Mouse (Mus musculus): ENCODE data around the gene Kcnq1.

GRCm38 (mm10) chr7:143466099-143466677, 360.0 kb downstream of the Kcnq1 start:
- TF ChIP-seq CTCF (IDR thresholded peaks at IDR 0.05; ENCODE audit: extremely low read depth, insufficient read depth, insufficient read length, insufficient replicate concordance), result peak; percentile 78
- TF ChIP-seq POLR2A (IDR thresholded peaks at IDR 0.05; ENCODE audit: low read depth, low read length), result no peak
